Mouse (Mus musculus) brain, embryonic 14.5 days (tissue): ENCODE measurements around the gene Abhd6.

ENCODE experiments used
- CTCF ChIP-seq: fragments of 200-500 bp; IDR thresholded peaks from 2 replicates; pipeline ENCODE4 v1.5.1; 2012; ENCODE audit warnings: inconsistent platforms, mild to moderate bottlenecking, moderate library complexity, borderline replicate concordance; ENCODE audit not compliant: insufficient read depth, insufficient read length; ENCODE audit errors: extremely low read depth
- POLR2A ChIP-seq: fragments of 200-500 bp; IDR thresholded peaks from 2 replicates; pipeline ENCODE4 v1.6.1; 2012; ENCODE audit warnings: mild to moderate bottlenecking, inconsistent platforms, borderline replicate concordance; ENCODE audit not compliant: poor library complexity, insufficient read depth, insufficient read length, severe bottlenecking; ENCODE audit errors: extremely low read depth

- TF ChIP-seq POLR2A = no peak
- peak; percentile 6; the same call in 1 of the 2 replicates for TF ChIP-seq CTCF
Measured at GRCm38 (mm10) chr14:8092573-8092972, 89.9 kb downstream of the Abhd6 start.
